24 mouse cellular contexts compared by ENCODE assay signal in genomic region chr17:74420656-74421055, GRCm38 (mm10).
"Had no signal": no experiment of that assay in that cellular context is flagged by ENCODE, and none has a peak within 500 bp of the region (broad histone marks: within the 10 kb centered on the region; RNA-seq: fewer than 3 reads in every experiment).

No protein-coding gene starts in this region.

- DNase-seq: heart, adult 18-20 months; heart, postnatal 14 days; heart, postnatal 36 days; kidney, adult 11 months; kidney, adult 2 months; kidney, adult 9 months; kidney, postnatal 14 days; kidney, postnatal 36 days; layer of hippocampus, adult 9-11 months; layer of hippocampus, postnatal 36 days; left cerebral cortex, postnatal 4 days had no signal

- H3K4me2 ChIP-seq: heart, embryonic 11.5 days; heart, embryonic 13.5 days; heart, embryonic 15.5 days; hindbrain, embryonic 13.5 days; hindbrain, embryonic 15.5 days; kidney, embryonic 15.5 days; limb, embryonic 13.5 days; limb, embryonic 15.5 days; liver, embryonic 12.5 days had no signal

- H3K9ac ChIP-seq: heart, embryonic 13.5 days; heart, embryonic 15.5 days; hindbrain, embryonic 13.5 days; hindbrain, embryonic 15.5 days; kidney, embryonic 15.5 days; limb, embryonic 13.5 days; limb, embryonic 15.5 days; liver, embryonic 12.5 days; liver, embryonic 14.5 days had no signal

- H3K9me3 ChIP-seq: heart, embryonic 13.5 days; heart, embryonic 15.5 days; hindbrain, embryonic 13.5 days; hindbrain, embryonic 15.5 days; kidney, embryonic 15.5 days; limb, embryonic 13.5 days; limb, embryonic 15.5 days; liver, embryonic 12.5 days had no signal

- H3K4me1 ChIP-seq: hindbrain, embryonic 15.5 days; kidney, embryonic 15.5 days; limb, embryonic 13.5 days; limb, embryonic 15.5 days; liver, embryonic 12.5 days had no signal

- H3K27me3 ChIP-seq: heart, embryonic 13.5 days; heart, embryonic 15.5 days; hindbrain, embryonic 13.5 days; hindbrain, embryonic 15.5 days; kidney, embryonic 15.5 days; limb, embryonic 13.5 days; limb, embryonic 15.5 days; liver, embryonic 12.5 days had no signal

- H3K27ac ChIP-seq: heart, embryonic 13.5 days; heart, embryonic 15.5 days; hindbrain, embryonic 13.5 days; hindbrain, embryonic 15.5 days; hindbrain, postnatal 0 days; kidney, embryonic 15.5 days; kidney, postnatal 0 days; limb, embryonic 13.5 days; limb, embryonic 15.5 days; liver, embryonic 12.5 days; liver, embryonic 14.5 days had no signal

- H3K4me3 ChIP-seq: heart, embryonic 13.5 days; heart, embryonic 15.5 days; hindbrain, embryonic 13.5 days; hindbrain, embryonic 15.5 days; kidney, embryonic 15.5 days; limb, embryonic 13.5 days; limb, embryonic 15.5 days; liver, embryonic 12.5 days had no signal

- ATAC-seq: hindbrain, postnatal 0 days; intestine, embryonic 16.5 days; liver, embryonic 12.5 days had no signal
